Mouse (Mus musculus) embryonic facial prominence, embryonic 15.5 days (tissue): Measurements from ENCODE around the gene 2310003L06Rik. TPM values are rescaled to one million over a fixed set of nuclear protein-coding genes. Genes with fewer than 3 reads are reported as not detected.

Source experiments
- polyA plus RNA-seq: library from polyadenylated mRNA; unstranded; fragments of >200 nt; fragmentation: Nextera tagmentation; extraction: Ambion mirVana; gene quantifications from 2 replicates; pipeline ENCODE4 v1.2.1, GENCODE M21; 2015

The 2310003L06Rik gene
- polyA plus RNA-seq, 1 experiment from 2014 or later = 0.21 TPM

Other genes with a start within 250 kb of the 2310003L06Rik start
- not detected in 2 replicates for gene Csn1s2a, start 194.9 kb upstream of the 2310003L06Rik start, polyA plus RNA-seq
- 0.08 TPM in 1 of 2 replicates, not detected in the other for gene Csn1s2b, start 161.4 kb upstream of the 2310003L06Rik start, polyA plus RNA-seq
- gene Prr27, start 143.8 kb upstream of the 2310003L06Rik start, polyA plus RNA-seq = not detected in 2 replicates
- gene Odam, start 84.4 kb upstream of the 2310003L06Rik start, polyA plus RNA-seq = 1.1 and 1.3 TPM in 2 replicates
- gene Csn3, start 43.9 kb upstream of the 2310003L06Rik start, polyA plus RNA-seq = 0.28 and 0.74 TPM in 2 replicates
- gene Gm28434, start 58 bp downstream of the 2310003L06Rik start, polyA plus RNA-seq = not detected in 2 replicates
- not detected in 2 replicates for gene Cabs1, start 10.0 kb downstream of the 2310003L06Rik start, polyA plus RNA-seq
- gene Smr3a, start 33.1 kb downstream of the 2310003L06Rik start, polyA plus RNA-seq = 0.37 and 0.38 TPM in 2 replicates
- gene Smr2, start 117.1 kb downstream of the 2310003L06Rik start, polyA plus RNA-seq = 0.43 TPM in 1 of 2 replicates, not detected in the other
- gene Gm11116, start 142.1 kb downstream of the 2310003L06Rik start, polyA plus RNA-seq = not detected in 2 replicates
- gene Gm11115, start 184.6 kb downstream of the 2310003L06Rik start, polyA plus RNA-seq = not detected in 2 replicates